Mouse (Mus musculus): ENCODE measurements at regions not wholly inside any gene's neighbourhood (a gene's known extent, or its start where the extent isn't known, plus 50 kb on each side); places are given as distances from the start of the nearest gene placed in this dataset.

GRCm38 (mm10) chr2:173442056-173442455 is 80.3 kb upstream of the 1700021F07Rik start:
- no peak for ATAC-seq (ENCODE audit: low FRiP score, low read depth)
- TF ChIP-seq POLR2A (IDR thresholded peaks at IDR 0.05; ENCODE audit: borderline replicate concordance, extremely low read depth, insufficient read depth, insufficient read length): no peak
- H3K4me3 ChIP-seq (replicated peaks; ENCODE audit: low read length): no peak overlapping the region
- H3K27me3 ChIP-seq (ENCODE audit: control insufficient read depth, insufficient read depth, low read length): no peaks in the 10 kb centered on the region
- WGBS: 82% methylated on average over 11 of the region's 11 CpGs
- peaks cover 6% of the 10 kb centered on the region; the same call in 1 of the 2 replicates for H3K4me1 ChIP-seq (ENCODE audit: control insufficient read depth, insufficient read depth, low read length)
- H3K27ac ChIP-seq (replicated peaks; ENCODE audit: low read depth, low read length): no peak overlapping the region
- no peak overlapping the region for H3K4me2 ChIP-seq (replicated peaks; ENCODE audit: low read depth, low read length, severe bottlenecking)
- no peak overlapping the region for H3K9ac ChIP-seq (ENCODE audit: low read depth, low read length, severe bottlenecking)
- H3K9me3 ChIP-seq (ENCODE audit: control insufficient read depth, low read length): no peaks in the 10 kb centered on the region
- no peak for DNase-seq (ENCODE audit: low spot score)
- H3K36me3 ChIP-seq (ENCODE audit: control insufficient read depth, insufficient read depth, low read length): no peaks in the 10 kb centered on the region

GRCm38 (mm10) chr2:173443262-173443661 is 79.1 kb upstream of the 1700021F07Rik start:
- no peaks in the 10 kb centered on the region for H3K9me3 ChIP-seq (ENCODE audit: control insufficient read depth, low read length)
- no peak overlapping the region for H3K4me2 ChIP-seq (replicated peaks; ENCODE audit: low read depth, low read length, severe bottlenecking)
- TF ChIP-seq POLR2A (IDR thresholded peaks at IDR 0.05; ENCODE audit: borderline replicate concordance, extremely low read depth, insufficient read depth, insufficient read length): no peak
- no peak for ATAC-seq (ENCODE audit: low FRiP score, low read depth)
- no peak overlapping the region for H3K4me3 ChIP-seq (replicated peaks; ENCODE audit: low read length)
- H3K27ac ChIP-seq (replicated peaks; ENCODE audit: low read depth, low read length): no peak overlapping the region
- WGBS: 40% methylated on average over 10 of the region's 10 CpGs
- H3K9ac ChIP-seq (ENCODE audit: low read depth, low read length, severe bottlenecking): no peak overlapping the region
- H3K36me3 ChIP-seq (ENCODE audit: control insufficient read depth, insufficient read depth, low read length): no peaks in the 10 kb centered on the region
- peaks cover 6% of the 10 kb centered on the region; the same call in 1 of the 2 replicates for H3K4me1 ChIP-seq (ENCODE audit: control insufficient read depth, insufficient read depth, low read length)
- no peaks in the 10 kb centered on the region for H3K27me3 ChIP-seq (ENCODE audit: control insufficient read depth, insufficient read depth, low read length)
- no peak for DNase-seq (ENCODE audit: low spot score)

GRCm38 (mm10) chr2:173444386-173444785 is 78.0 kb upstream of the 1700021F07Rik start:
- no peaks in the 10 kb centered on the region for H3K9me3 ChIP-seq (ENCODE audit: control insufficient read depth, low read length)
- H3K27ac ChIP-seq (replicated peaks; ENCODE audit: low read depth, low read length): no peak overlapping the region
- ATAC-seq (ENCODE audit: low FRiP score, low read depth) (no peak), DNase-seq (ENCODE audit: low spot score) (no peak)
- H3K4me1 ChIP-seq (ENCODE audit: control insufficient read depth, insufficient read depth, low read length): peaks cover 11% of the 10 kb centered on the region; the same call in 1 of the 2 replicates
- no peaks in the 10 kb centered on the region for H3K27me3 ChIP-seq (ENCODE audit: control insufficient read depth, insufficient read depth, low read length)
- 81% methylated on average over 9 of the region's 9 CpGs for WGBS
- no peak for TF ChIP-seq POLR2A (IDR thresholded peaks at IDR 0.05; ENCODE audit: borderline replicate concordance, extremely low read depth, insufficient read depth, insufficient read length)
- no peak overlapping the region for H3K4me3 ChIP-seq (replicated peaks; ENCODE audit: low read length)
- H3K4me2 ChIP-seq (replicated peaks; ENCODE audit: low read depth, low read length, severe bottlenecking): no peak overlapping the region
- no peaks in the 10 kb centered on the region for H3K36me3 ChIP-seq (ENCODE audit: control insufficient read depth, insufficient read depth, low read length)
- H3K9ac ChIP-seq (ENCODE audit: low read depth, low read length, severe bottlenecking): no peak overlapping the region

GRCm38 (mm10) chr2:173445039-173445438 is 77.3 kb upstream of the 1700021F07Rik start:
- Histone ChIP-seq H3K4me1 (ENCODE audit: control insufficient read depth, insufficient read depth, low read length) (peaks cover 9% of the 10 kb centered on the region; the same call in 1 of the 2 replicates), H3K9me3 (ENCODE audit: control insufficient read depth, low read length) (no peaks in the 10 kb centered on the region), H3K27ac (replicated peaks; ENCODE audit: low read depth, low read length) (no peak overlapping the region), H3K4me3 (replicated peaks; ENCODE audit: low read length) (no peak overlapping the region), H3K9ac (ENCODE audit: low read depth, low read length, severe bottlenecking) (no peak overlapping the region), H3K27me3 (ENCODE audit: control insufficient read depth, insufficient read depth, low read length) (no peaks in the 10 kb centered on the region), H3K36me3 (ENCODE audit: control insufficient read depth, insufficient read depth, low read length) (no peaks in the 10 kb centered on the region), H3K4me2 (replicated peaks; ENCODE audit: low read depth, low read length, severe bottlenecking) (no peak overlapping the region)
- WGBS: 67% methylated on average over 3 of the region's 3 CpGs
- DNase-seq (ENCODE audit: low spot score) (no peak), ATAC-seq (ENCODE audit: low FRiP score, low read depth) (no peak)
- no peak for TF ChIP-seq POLR2A (IDR thresholded peaks at IDR 0.05; ENCODE audit: borderline replicate concordance, extremely low read depth, insufficient read depth, insufficient read length)

GRCm38 (mm10) chr2:173448546-173449187 is 73.7 kb upstream of the 1700021F07Rik start:
- H3K9me3 ChIP-seq (ENCODE audit: control insufficient read depth, low read length): 0 out of 2 replicates have a peak, but pooled peaks cover 3% of the 10 kb centered on the region
- no peaks in the 10 kb centered on the region for H3K27me3 ChIP-seq (ENCODE audit: control insufficient read depth, insufficient read depth, low read length)
- ATAC-seq (ENCODE audit: low FRiP score, low read depth) (no peak), DNase-seq (ENCODE audit: low spot score) (no peak)
- H3K36me3 ChIP-seq (ENCODE audit: control insufficient read depth, insufficient read depth, low read length): no peaks in the 10 kb centered on the region
- H3K27ac ChIP-seq (replicated peaks; ENCODE audit: low read depth, low read length): no peak overlapping the region
- H3K4me2 ChIP-seq (replicated peaks; ENCODE audit: low read depth, low read length, severe bottlenecking): no peak overlapping the region
- no peak overlapping the region for H3K9ac ChIP-seq (ENCODE audit: low read depth, low read length, severe bottlenecking)
- WGBS: 82% methylated on average over 11 of the region's 11 CpGs
- TF ChIP-seq POLR2A (IDR thresholded peaks at IDR 0.05; ENCODE audit: borderline replicate concordance, extremely low read depth, insufficient read depth, insufficient read length): no peak
- H3K4me1 ChIP-seq (ENCODE audit: control insufficient read depth, insufficient read depth, low read length): peaks cover 13% of the 10 kb centered on the region
- H3K4me3 ChIP-seq (replicated peaks; ENCODE audit: low read length): no peak overlapping the region

Data from limb, embryonic 14.5 days (tissue).